Mouse (Mus musculus): Measurements from ENCODE around the gene Igflr1.

DNA sequence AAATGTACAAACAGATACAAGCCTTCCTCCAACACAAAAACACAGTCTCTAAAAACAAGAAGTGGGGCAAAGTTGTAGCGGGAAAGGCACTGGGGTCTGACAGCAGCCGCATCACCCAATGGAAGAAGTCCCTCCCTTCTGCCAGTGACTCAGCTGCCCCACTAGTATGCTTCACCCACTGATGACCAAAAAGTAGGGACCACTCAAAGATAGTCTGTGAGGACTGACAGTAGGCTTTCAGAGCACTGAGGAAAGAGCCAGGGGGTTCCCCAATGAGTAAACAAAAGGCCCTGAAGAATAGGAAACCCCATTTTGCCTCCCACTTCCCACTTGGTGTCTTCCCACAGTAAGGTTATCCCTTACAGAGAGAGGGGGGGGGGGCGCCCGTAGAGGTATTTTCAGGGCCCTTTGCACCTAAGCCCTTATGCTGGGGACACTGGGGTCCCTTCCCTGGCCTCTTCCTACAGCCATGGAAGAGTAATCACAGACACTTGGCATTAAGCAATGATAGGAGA is 29.3 kb downstream of the Igflr1 start:
- no peak for TF ChIP-seq CTCF (IDR thresholded peaks at IDR 0.05; ENCODE audit: control insufficient read depth, insufficient read depth, low read length)
- no peak for TF ChIP-seq POLR2A (IDR thresholded peaks at IDR 0.05; ENCODE audit: borderline replicate concordance, control insufficient read depth, low read depth, low read length)

Data from bone marrow, adult 2 months (tissue).